16 mouse cellular contexts compared by ENCODE assay signal in the genomic region with DNA sequence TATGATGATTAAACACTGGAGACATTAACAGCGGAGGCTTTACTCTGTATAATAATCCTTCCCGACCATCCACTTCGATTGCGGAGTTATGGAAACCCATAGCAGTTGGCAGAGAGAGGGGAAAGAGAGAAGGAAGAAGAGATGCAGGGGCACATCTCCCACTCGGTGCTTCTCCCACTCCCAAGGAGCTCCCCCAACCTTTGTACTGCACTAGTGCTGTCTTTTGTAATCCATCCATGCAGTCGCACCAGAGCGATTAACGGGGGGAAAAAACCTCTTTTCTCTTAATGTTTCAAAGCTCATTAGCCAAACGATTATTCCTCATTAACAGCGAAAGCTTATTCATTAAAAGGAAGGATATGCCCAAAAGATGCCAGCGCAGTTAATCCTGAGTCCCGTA.
DNase-seq lines count a peak whose midpoint lies in the region; ATAC-seq lines count a peak whose summit lies in the region.
"Had no signal": no experiment of that assay in that cellular context is flagged by ENCODE, and none has a peak within 500 bp of the region (broad histone marks: within the 10 kb centered on the region; RNA-seq: fewer than 3 reads in every experiment).

No protein-coding gene starts in this region.

- H3K9ac ChIP-seq in hindbrain, embryonic 13.5 days: peak overlapping the region; percentile 75
- peak overlapping the region; percentile 48 for H3K9ac ChIP-seq in midbrain, embryonic 15.5 days
- H3K9ac ChIP-seq: limb, embryonic 15.5 days had no signal

- no peaks in the 10 kb centered on the region for H3K36me3 ChIP-seq in hindbrain, embryonic 13.5 days
- H3K36me3 ChIP-seq in hindbrain, embryonic 10.5 days: no peaks in the 10 kb centered on the region
- no peaks in the 10 kb centered on the region for H3K36me3 ChIP-seq in midbrain, embryonic 15.5 days (replicated peaks)
- H3K36me3 ChIP-seq: embryonic facial prominence, embryonic 10.5 days; limb, embryonic 15.5 days had no signal

- no peak for ATAC-seq in hindbrain, embryonic 13.5 days (ENCODE audit: low FRiP score)
- 0 out of 2 replicates have a peak, but pooled peaks have one; percentile 15 for ATAC-seq in midbrain, embryonic 15.5 days (replicated peaks)
- ATAC-seq: CD4-positive, CD25-positive, alpha-beta regulatory T cell, adult 4 months had no signal

- no peaks in the 10 kb centered on the region for H3K27me3 ChIP-seq in hindbrain, embryonic 13.5 days
- no peaks in the 10 kb centered on the region for H3K27me3 ChIP-seq in hindbrain, embryonic 10.5 days (ENCODE audit: insufficient read depth, poor library complexity, severe bottlenecking)
- no peaks in the 10 kb centered on the region for H3K27me3 ChIP-seq in midbrain, embryonic 15.5 days (replicated peaks)
- H3K27me3 ChIP-seq: limb, embryonic 15.5 days had no signal

- 42% methylated on average over 12 of the region's 12 CpGs for WGBS in hindbrain, embryonic 13.5 days
- WGBS in hindbrain, embryonic 10.5 days: 87% methylated on average over 12 of the region's 12 CpGs
- 40% methylated on average over 12 of the region's 12 CpGs for WGBS in midbrain, embryonic 15.5 days

- peak overlapping the region; percentile 95 for H3K27ac ChIP-seq in hindbrain, embryonic 13.5 days
- no peak overlapping the region for H3K27ac ChIP-seq in hindbrain, embryonic 10.5 days
- peak overlapping the region; percentile 84 for H3K27ac ChIP-seq in midbrain, embryonic 15.5 days
- H3K27ac ChIP-seq: embryonic facial prominence, embryonic 10.5 days; limb, embryonic 15.5 days had no signal

- DNase-seq in hindbrain, embryonic 10.5 days (ENCODE audit: low spot score): no peak
- peak; percentile 13 for DNase-seq in right cerebral cortex, postnatal 4 days
- DNase-seq in right cerebral cortex, adult 18-20 months: no peak
- no peak for DNase-seq in B cell, adult 2 months
- no peak for DNase-seq in embryo, embryonic 9.5 days (ENCODE audit: extremely low spot score)
- DNase-seq: cerebellum, adult 18-20 months; kidney, adult 11 months; kidney, postnatal 36 days; lung, adult 18-20 months; lung, postnatal 4 days; thymus, adult 18-20 months had no signal

- H3K4me2 ChIP-seq in hindbrain, embryonic 13.5 days: peak overlapping the region; percentile 57
- H3K4me2 ChIP-seq in midbrain, embryonic 15.5 days: peak overlapping the region; percentile 46
- H3K4me2 ChIP-seq: limb, embryonic 15.5 days had no signal

- H3K4me3 ChIP-seq in hindbrain, embryonic 13.5 days: peak overlapping the region; percentile 49
- no peak overlapping the region for H3K4me3 ChIP-seq in hindbrain, embryonic 10.5 days
- H3K4me3 ChIP-seq in midbrain, embryonic 15.5 days: peak overlapping the region; percentile 38
- H3K4me3 ChIP-seq: embryonic facial prominence, embryonic 10.5 days; limb, embryonic 15.5 days had no signal

- peaks cover 34% of the 10 kb centered on the region for H3K4me1 ChIP-seq in hindbrain, embryonic 13.5 days (replicated peaks)
- peaks cover 11% of the 10 kb centered on the region; the same call in 1 of the 2 replicates for H3K4me1 ChIP-seq in hindbrain, embryonic 10.5 days (replicated peaks)
- H3K4me1 ChIP-seq in midbrain, embryonic 15.5 days: peaks cover 29% of the 10 kb centered on the region
- H3K4me1 ChIP-seq: embryonic facial prominence, embryonic 10.5 days had no signal

- no peaks in the 10 kb centered on the region for H3K9me3 ChIP-seq in hindbrain, embryonic 13.5 days
- H3K9me3 ChIP-seq in hindbrain, embryonic 10.5 days: no peaks in the 10 kb centered on the region
- no peaks in the 10 kb centered on the region for H3K9me3 ChIP-seq in midbrain, embryonic 15.5 days
- H3K9me3 ChIP-seq: embryonic facial prominence, embryonic 10.5 days; limb, embryonic 15.5 days had no signal
